Mouse (Mus musculus): Measurements from ENCODE around the gene Zbtb37.

- TF ChIP-seq CTCF (IDR thresholded peaks at IDR 0.05; ENCODE audit: low read depth, low read length), result no peak
- TF ChIP-seq POLR2A (IDR thresholded peaks at IDR 0.05; ENCODE audit: insufficient read depth, low read length), result no peak
- no peak for TF ChIP-seq EP300 (IDR thresholded peaks at IDR 0.05; ENCODE audit: insufficient read depth, low read depth, low read length)
Observed at GRCm38 (mm10) chr1:161076238-161076637, 41.6 kb upstream of the Zbtb37 start.
